Mouse (Mus musculus): ENCODE measurements around the gene Plcg2. TPM values are rescaled to one million over a fixed set of nuclear protein-coding genes. Genes with fewer than 3 reads are reported as not detected.
A peak's percentile ranks its signal among the peaks of the same experiment; 100 is the strongest.

Plcg2 gene
- polyA plus RNA-seq, 1 experiment from 2014 or later = 3.4 TPM

DNA sequence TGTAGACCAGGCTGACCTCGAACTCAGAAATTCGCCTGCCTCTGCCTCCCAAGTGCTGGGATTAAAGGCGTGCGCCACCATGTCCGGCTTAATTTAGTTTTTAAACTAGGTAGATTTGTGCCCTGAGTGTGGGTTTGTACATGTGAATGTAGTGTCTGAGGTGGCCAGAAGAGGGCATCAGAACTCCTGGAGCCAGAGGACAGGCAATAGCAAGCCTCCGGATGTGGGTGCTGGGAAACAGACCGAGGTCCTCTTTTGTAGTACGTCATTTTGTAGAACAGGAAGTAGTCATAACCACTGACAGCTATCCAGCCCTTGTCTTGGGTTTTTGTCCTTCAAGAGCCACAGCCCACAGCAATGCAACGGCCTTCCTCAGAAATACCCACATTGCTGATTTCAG is 141.5 kb downstream of the Plcg2 start:
- no peaks in the 10 kb centered on the region for H3K36me3 ChIP-seq (ENCODE audit: control insufficient read depth, insufficient read depth, low read length)
- no peak for ATAC-seq (ENCODE audit: insufficient read depth, low FRiP score, low TSS enrichment)
- no peaks in the 10 kb centered on the region for H3K4me1 ChIP-seq (ENCODE audit: control insufficient read depth, insufficient read depth, low read length)
- H3K27ac ChIP-seq (ENCODE audit: low read depth, low read length) = no peak overlapping the region
- no peaks in the 10 kb centered on the region for H3K27me3 ChIP-seq (ENCODE audit: control insufficient read depth, insufficient read depth, low read length)
- no peak for DNase-seq (ENCODE audit: low spot score)
- H3K9me3 ChIP-seq (ENCODE audit: control insufficient read depth, low read length) = no peaks in the 10 kb centered on the region; the same call in 1 of the 2 replicates
- no peak overlapping the region for H3K4me2 ChIP-seq (ENCODE audit: low read depth)
- H3K9ac ChIP-seq (ENCODE audit: low read length) = no peak overlapping the region
- WGBS = 96% methylated on average over 9 of the region's 9 CpGs
- no peak overlapping the region for H3K4me3 ChIP-seq (ENCODE audit: low read depth, low read length)

DNA sequence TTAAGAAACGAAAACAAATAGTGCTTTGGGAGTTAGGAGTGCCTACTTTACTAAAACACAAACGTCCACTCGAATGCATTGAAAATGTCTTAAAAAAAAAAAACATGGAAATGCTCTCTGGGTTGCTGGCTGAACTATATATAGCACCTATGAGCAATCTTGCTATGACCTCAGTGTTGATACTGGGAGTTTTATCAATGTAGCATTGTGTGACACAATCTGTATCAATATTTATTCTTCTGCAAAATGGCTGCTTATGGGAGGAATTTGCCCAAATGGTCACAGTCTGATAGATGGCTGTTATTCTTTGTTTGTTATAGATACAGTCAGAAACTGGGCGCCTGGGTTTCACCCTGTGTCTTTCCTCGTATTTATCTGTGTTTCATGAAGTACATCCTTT is 147.4 kb downstream of the Plcg2 start:
- DNase-seq (ENCODE audit: low spot score) = no peak
- no peaks in the 10 kb centered on the region for H3K36me3 ChIP-seq (ENCODE audit: control insufficient read depth, insufficient read depth, low read length)
- no peak overlapping the region for H3K4me3 ChIP-seq (ENCODE audit: low read depth, low read length)
- no peaks in the 10 kb centered on the region for H3K4me1 ChIP-seq (ENCODE audit: control insufficient read depth, insufficient read depth, low read length)
- no peaks in the 10 kb centered on the region for H3K27me3 ChIP-seq (ENCODE audit: control insufficient read depth, insufficient read depth, low read length)
- H3K9ac ChIP-seq (ENCODE audit: low read length) = no peak overlapping the region
- no peak overlapping the region for H3K27ac ChIP-seq (ENCODE audit: low read depth, low read length)
- no peaks in the 10 kb centered on the region; the same call in 1 of the 2 replicates for H3K9me3 ChIP-seq (ENCODE audit: control insufficient read depth, low read length)
- 72% methylated on average over 5 of the region's 5 CpGs for whole genome bisulfite sequencing
- H3K4me2 ChIP-seq (ENCODE audit: low read depth) = no peak overlapping the region
- no peak for ATAC-seq (ENCODE audit: insufficient read depth, low FRiP score, low TSS enrichment)

DNA sequence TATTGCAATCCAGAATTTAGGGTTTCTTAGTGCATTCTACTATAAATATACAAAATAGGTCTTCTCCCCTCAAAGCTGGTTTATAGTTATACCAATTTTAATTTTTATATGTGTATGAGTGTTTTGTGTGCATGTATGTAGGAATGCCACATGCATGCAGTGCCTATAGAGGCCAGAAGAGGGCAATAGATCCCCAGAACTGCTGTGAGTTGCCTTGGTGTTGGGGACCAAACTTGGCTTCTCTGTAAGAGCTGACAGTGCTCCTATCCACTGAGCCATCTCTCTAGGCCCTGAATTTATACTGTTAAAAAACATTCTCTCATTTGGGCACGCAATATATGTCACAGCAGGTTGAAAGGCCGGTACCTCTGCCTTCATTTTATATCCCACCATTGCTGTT is 147.9 kb downstream of the Plcg2 start:
- Histone ChIP-seq H3K4me3 (ENCODE audit: low read depth, low read length) (no peak overlapping the region), H3K27ac (ENCODE audit: low read depth, low read length) (no peak overlapping the region), H3K36me3 (ENCODE audit: control insufficient read depth, insufficient read depth, low read length) (no peaks in the 10 kb centered on the region), H3K4me1 (ENCODE audit: control insufficient read depth, insufficient read depth, low read length) (no peaks in the 10 kb centered on the region), H3K4me2 (ENCODE audit: low read depth) (no peak overlapping the region), H3K9ac (ENCODE audit: low read length) (no peak overlapping the region), H3K9me3 (ENCODE audit: control insufficient read depth, low read length) (no peaks in the 10 kb centered on the region; the same call in 1 of the 2 replicates), H3K27me3 (ENCODE audit: control insufficient read depth, insufficient read depth, low read length) (no peaks in the 10 kb centered on the region)
- peak; percentile 59 for DNase-seq (ENCODE audit: low spot score)
- 53% methylated on average over 2 of the region's 2 CpGs for WGBS
- ATAC-seq (ENCODE audit: insufficient read depth, low FRiP score, low TSS enrichment) = no peak

DNA sequence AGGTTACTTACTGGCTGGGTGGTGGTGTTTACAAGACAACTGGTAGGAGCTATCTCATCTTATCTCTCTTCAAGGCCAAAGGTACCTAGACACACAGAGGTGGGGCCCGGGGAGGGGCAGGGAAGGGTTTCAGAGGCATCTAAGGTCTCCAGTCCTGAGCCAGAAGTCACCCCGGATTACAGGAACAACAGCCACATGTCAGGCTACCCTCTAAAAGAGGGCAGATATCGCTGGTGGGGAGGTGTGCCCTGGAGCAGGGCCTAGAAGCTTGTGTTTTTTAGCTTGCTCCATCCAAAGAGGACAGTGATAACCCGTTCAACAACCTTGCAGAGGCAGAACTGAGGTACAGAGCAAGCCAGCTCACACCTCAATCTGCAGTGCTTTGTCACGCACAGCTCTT is 148.3 kb downstream of the Plcg2 start:
- Histone ChIP-seq H3K9me3 (ENCODE audit: control insufficient read depth, low read length) (no peaks in the 10 kb centered on the region; the same call in 1 of the 2 replicates), H3K4me2 (ENCODE audit: low read depth) (no peak overlapping the region), H3K36me3 (ENCODE audit: control insufficient read depth, insufficient read depth, low read length) (no peaks in the 10 kb centered on the region), H3K9ac (ENCODE audit: low read length) (no peak overlapping the region), H3K4me3 (ENCODE audit: low read depth, low read length) (no peak overlapping the region), H3K27me3 (ENCODE audit: control insufficient read depth, insufficient read depth, low read length) (no peaks in the 10 kb centered on the region), H3K27ac (ENCODE audit: low read depth, low read length) (no peak overlapping the region), H3K4me1 (ENCODE audit: control insufficient read depth, insufficient read depth, low read length) (no peaks in the 10 kb centered on the region)
- ATAC-seq (ENCODE audit: insufficient read depth, low FRiP score, low TSS enrichment) (no peak), DNase-seq (ENCODE audit: low spot score) (no peak)
- 75% methylated on average over 5 of the region's 5 CpGs for WGBS

DNA sequence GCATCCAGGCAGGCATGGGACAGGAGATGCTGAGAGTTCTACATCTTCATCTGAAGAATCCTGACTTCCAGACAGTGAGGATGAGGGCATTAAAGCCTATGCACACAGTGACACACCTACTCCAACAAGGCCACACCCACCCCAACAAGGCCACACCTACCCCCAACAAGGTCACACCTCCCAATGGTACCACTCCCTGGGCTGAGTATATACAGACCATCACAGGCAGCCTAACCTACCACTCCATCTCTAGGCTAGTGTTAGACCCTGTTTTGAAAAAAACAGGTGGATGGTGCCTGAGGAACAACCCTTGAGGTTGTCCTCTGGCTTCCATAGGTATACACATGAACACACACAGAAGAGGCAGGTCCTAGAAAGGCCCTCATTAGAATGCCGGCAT is 154.2 kb downstream of the Plcg2 start:
- H3K27ac ChIP-seq (ENCODE audit: low read depth, low read length) = no peak overlapping the region
- no peaks in the 10 kb centered on the region for H3K9me3 ChIP-seq (ENCODE audit: control insufficient read depth, low read length)
- no peaks in the 10 kb centered on the region for H3K4me1 ChIP-seq (ENCODE audit: control insufficient read depth, insufficient read depth, low read length)
- DNase-seq (ENCODE audit: low spot score) (no peak), ATAC-seq (ENCODE audit: insufficient read depth, low FRiP score, low TSS enrichment) (no peak)
- no peaks in the 10 kb centered on the region for H3K36me3 ChIP-seq (ENCODE audit: control insufficient read depth, insufficient read depth, low read length)
- no peak overlapping the region for H3K9ac ChIP-seq (ENCODE audit: low read length)
- H3K27me3 ChIP-seq (ENCODE audit: control insufficient read depth, insufficient read depth, low read length) = no peaks in the 10 kb centered on the region
- no peak overlapping the region for H3K4me3 ChIP-seq (ENCODE audit: low read depth, low read length)
- H3K4me2 ChIP-seq (ENCODE audit: low read depth) = no peak overlapping the region
- WGBS = 96% methylated on average over 1 of the region's 1 CpGs

DNA sequence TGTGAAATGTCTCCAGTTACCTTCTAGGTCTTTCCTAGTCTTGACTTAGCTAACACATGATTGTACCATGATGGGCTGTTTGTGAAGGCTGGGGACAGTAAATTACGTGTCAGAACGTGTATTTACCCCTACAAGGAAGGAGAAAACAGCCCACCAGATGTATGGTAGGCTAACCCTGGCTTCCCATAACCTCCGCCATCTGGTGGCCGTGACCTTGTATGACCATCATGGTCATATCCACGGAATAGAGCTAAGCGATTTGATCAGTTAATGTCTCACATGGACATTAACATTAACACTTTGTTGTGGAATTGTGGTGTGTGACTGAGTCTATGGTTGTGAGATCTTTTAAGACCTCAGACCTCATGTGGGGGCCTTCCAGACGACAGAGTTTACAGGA is 160.9 kb downstream of the Plcg2 start:
- Histone ChIP-seq H3K27ac (ENCODE audit: low read depth, low read length) (no peak overlapping the region), H3K9me3 (ENCODE audit: control insufficient read depth, low read length) (no peaks in the 10 kb centered on the region), H3K4me3 (ENCODE audit: low read depth, low read length) (no peak overlapping the region), H3K9ac (ENCODE audit: low read length) (no peak overlapping the region), H3K27me3 (ENCODE audit: control insufficient read depth, insufficient read depth, low read length) (no peaks in the 10 kb centered on the region), H3K4me2 (ENCODE audit: low read depth) (no peak overlapping the region), H3K36me3 (ENCODE audit: control insufficient read depth, insufficient read depth, low read length) (no peaks in the 10 kb centered on the region), H3K4me1 (ENCODE audit: control insufficient read depth, insufficient read depth, low read length) (no peaks in the 10 kb centered on the region)
- no peak for DNase-seq (ENCODE audit: low spot score)
- 71% methylated on average over 7 of the region's 7 CpGs for WGBS
- ATAC-seq (ENCODE audit: insufficient read depth, low FRiP score, low TSS enrichment) = no peak

DNA sequence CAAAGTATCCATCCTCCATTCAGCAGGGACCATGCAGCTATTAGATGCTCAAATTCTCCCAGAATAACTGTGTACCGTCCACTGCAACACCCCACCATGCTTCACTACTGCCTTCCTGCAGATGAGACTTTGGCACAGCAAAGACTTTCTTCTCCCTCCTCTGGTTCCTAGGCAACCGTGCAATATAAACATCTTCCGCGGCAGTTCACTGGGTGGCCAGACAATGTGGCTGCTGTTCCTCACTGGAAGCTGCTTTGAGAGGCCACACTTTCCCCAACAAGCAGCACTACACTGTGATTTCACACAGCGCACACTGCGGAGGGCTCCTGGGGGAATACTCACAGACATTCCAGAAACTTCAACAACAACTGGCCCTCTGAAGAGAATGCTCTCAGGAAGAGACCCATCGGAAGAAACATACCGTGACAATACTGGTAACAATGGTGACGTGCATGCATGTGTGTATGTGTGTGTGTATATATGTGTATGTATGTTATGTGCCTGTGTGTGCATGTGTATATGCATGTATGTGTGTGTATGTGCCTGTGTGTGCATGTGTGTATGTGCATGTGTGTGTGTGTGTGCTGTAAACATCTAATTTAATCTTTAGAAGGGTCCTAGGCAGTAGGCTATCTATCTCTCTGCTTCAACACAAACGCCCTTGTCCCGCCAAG is 162.4 kb downstream of the Plcg2 start:
- Histone ChIP-seq H3K4me3 (ENCODE audit: low read depth, low read length) (no peak overlapping the region), H3K9ac (ENCODE audit: low read length) (no peak overlapping the region), H3K9me3 (ENCODE audit: control insufficient read depth, low read length) (no peaks in the 10 kb centered on the region), H3K36me3 (ENCODE audit: control insufficient read depth, insufficient read depth, low read length) (no peaks in the 10 kb centered on the region), H3K4me2 (ENCODE audit: low read depth) (no peak overlapping the region), H3K27me3 (ENCODE audit: control insufficient read depth, insufficient read depth, low read length) (no peaks in the 10 kb centered on the region), H3K4me1 (ENCODE audit: control insufficient read depth, insufficient read depth, low read length) (no peaks in the 10 kb centered on the region), H3K27ac (ENCODE audit: low read depth, low read length) (no peak overlapping the region)
- peak; percentile 70 for DNase-seq (ENCODE audit: low spot score)
- 32% methylated on average over 11 of the region's 11 CpGs for WGBS
- ATAC-seq (ENCODE audit: insufficient read depth, low FRiP score, low TSS enrichment) = peak; percentile 35; the same call in 1 of the 2 replicates

DNA sequence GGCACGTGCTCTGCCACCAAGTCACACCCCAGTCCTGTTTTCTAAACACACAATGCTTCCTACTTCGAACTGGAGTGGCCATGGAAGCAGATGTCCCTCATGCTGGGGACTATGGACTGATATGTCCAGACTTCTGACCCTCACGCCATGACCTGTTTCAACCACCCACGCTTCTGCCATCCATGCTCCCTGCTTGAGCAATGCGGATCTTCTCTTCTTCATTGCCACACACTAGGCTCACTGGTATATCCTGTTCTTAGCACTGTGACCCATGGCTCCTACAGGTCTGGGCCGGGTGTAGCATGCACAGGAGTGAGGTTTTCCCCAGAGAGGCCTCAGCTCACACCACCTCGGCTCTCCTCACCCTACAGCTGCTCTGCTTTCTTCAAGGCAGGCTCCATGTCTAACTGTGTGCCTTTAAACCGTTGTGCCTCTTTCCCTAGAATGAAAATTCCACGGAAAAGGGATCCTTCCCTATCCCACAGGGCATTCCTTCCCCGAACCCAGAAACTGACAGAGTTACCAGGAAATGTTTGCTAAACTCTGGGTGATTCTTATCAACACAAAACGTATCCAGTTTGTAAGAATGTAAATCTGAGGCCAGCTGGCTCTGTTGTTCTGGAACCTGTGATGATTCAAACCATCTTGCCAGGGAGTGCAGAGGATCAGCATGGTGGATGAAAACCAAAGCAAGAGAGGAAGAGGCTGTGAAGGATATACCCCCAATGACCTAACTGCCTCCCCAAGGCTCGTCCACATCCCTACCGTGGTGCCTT is 169.4 kb downstream of the Plcg2 start:
- no peak for ATAC-seq (ENCODE audit: insufficient read depth, low FRiP score, low TSS enrichment)
- Histone ChIP-seq H3K27ac (ENCODE audit: low read depth, low read length) (no peak overlapping the region), H3K36me3 (ENCODE audit: control insufficient read depth, insufficient read depth, low read length) (no peaks in the 10 kb centered on the region)

DNA sequence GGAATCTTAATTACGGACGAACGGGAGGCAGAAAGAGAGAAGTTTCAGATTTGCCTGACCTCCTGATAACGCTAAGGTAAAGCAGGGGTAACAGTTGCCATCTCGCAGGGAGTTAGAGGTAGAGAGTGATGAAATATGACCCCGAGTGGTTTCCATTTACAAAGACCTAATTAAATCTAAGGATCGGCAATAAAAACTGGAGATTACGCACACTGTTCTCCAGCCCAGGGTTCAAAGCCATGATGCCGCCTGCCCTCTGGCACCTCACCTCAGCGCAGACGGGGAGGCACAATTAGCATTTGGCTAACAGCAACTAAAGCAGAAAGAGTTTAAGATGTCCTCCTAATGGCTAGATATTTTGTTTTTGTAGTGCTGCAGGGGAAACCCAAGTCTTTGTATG is 172.4 kb downstream of the Plcg2 start:
- H3K9me3 ChIP-seq (ENCODE audit: control insufficient read depth, low read length) = no peaks in the 10 kb centered on the region

More for the DNA sequence above, 169.4 kb downstream of the Plcg2 start:
- no peaks in the 10 kb centered on the region for H3K27me3 ChIP-seq (ENCODE audit: control insufficient read depth, insufficient read depth, low read length)
- no peaks in the 10 kb centered on the region for H3K9me3 ChIP-seq (ENCODE audit: control insufficient read depth, low read length)
- H3K4me3 ChIP-seq (ENCODE audit: low read depth, low read length) = no peak overlapping the region
- H3K9ac ChIP-seq (ENCODE audit: low read length) = no peak overlapping the region
- H3K4me1 ChIP-seq (ENCODE audit: control insufficient read depth, insufficient read depth, low read length) = no peaks in the 10 kb centered on the region
- DNase-seq (ENCODE audit: low spot score) = no peak
- WGBS = 83% methylated on average over 13 of the region's 13 CpGs
- no peak overlapping the region for H3K4me2 ChIP-seq (ENCODE audit: low read depth)

More for the DNA sequence above, 172.4 kb downstream of the Plcg2 start:
- DNase-seq (ENCODE audit: low spot score) = no peak
- WGBS = 27% methylated on average over 11 of the region's 11 CpGs
- Histone ChIP-seq H3K36me3 (ENCODE audit: control insufficient read depth, insufficient read depth, low read length) (no peaks in the 10 kb centered on the region), H3K27me3 (ENCODE audit: control insufficient read depth, insufficient read depth, low read length) (no peaks in the 10 kb centered on the region), H3K9ac (ENCODE audit: low read length) (no peak overlapping the region), H3K4me1 (ENCODE audit: control insufficient read depth, insufficient read depth, low read length) (no peaks in the 10 kb centered on the region), H3K27ac (ENCODE audit: low read depth, low read length) (no peak overlapping the region), H3K4me2 (ENCODE audit: low read depth) (no peak overlapping the region), H3K4me3 (ENCODE audit: low read depth, low read length) (no peak overlapping the region)
- no peak for ATAC-seq (ENCODE audit: insufficient read depth, low FRiP score, low TSS enrichment)
